Mouse (Mus musculus): Measurements from ENCODE around the gene Cbfa2t3. TPM values are rescaled to one million over a fixed set of nuclear protein-coding genes. Genes with fewer than 3 reads are reported as not detected.

Gene Cbfa2t3
- polyA plus RNA-seq, 1 experiment from 2014 or later, result 1.8 TPM

DNA sequence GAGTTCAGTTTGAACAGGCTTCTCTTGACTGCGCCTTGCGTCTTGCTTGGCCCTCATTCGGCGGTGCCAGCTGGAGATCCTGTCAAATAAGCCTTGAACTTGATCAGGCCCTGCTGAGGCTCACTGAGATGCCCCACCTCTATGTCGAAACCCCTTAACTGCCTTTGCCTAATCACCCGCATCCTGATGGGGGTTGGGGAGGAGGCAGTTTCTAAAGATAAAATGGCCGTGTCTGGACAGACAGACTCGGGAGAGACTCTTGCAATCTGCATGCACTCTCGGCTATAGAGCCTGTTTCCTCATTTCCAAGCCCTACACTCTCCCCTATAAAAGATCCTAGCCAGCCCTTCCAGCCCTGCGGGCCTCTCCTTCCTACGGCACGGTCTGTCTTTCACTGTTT lies 105.7 kb downstream of the Cbfa2t3 start:
- Histone ChIP-seq H3K9me3 (ENCODE audit: control insufficient read depth, low read length) (no peaks in the 10 kb centered on the region), H3K9ac (ENCODE audit: low read length) (no peak overlapping the region), H3K27me3 (ENCODE audit: control insufficient read depth, insufficient read depth, low read length) (no peaks in the 10 kb centered on the region), H3K4me2 (replicated peaks; ENCODE audit: low read depth) (no peak overlapping the region), H3K27ac (replicated peaks) (no peak overlapping the region), H3K4me1 (replicated peaks; ENCODE audit: control insufficient read depth, insufficient read depth) (no peaks in the 10 kb centered on the region), H3K4me3 (ENCODE audit: low read depth, low read length) (no peak overlapping the region), H3K36me3 (ENCODE audit: control insufficient read depth, insufficient read depth, low read length) (no peaks in the 10 kb centered on the region)
- DNase-seq (ENCODE audit: low spot score) (no peak), ATAC-seq (ENCODE audit: low FRiP score, low TSS enrichment) (no peak)
- TF ChIP-seq EP300 (optimal IDR thresholded peaks at IDR 0.05) (no peak), CTCF (IDR thresholded peaks at IDR 0.05; ENCODE audit: low read depth) (no peak)
- WGBS, result 76% methylated on average over 12 of the region's 12 CpGs

DNA sequence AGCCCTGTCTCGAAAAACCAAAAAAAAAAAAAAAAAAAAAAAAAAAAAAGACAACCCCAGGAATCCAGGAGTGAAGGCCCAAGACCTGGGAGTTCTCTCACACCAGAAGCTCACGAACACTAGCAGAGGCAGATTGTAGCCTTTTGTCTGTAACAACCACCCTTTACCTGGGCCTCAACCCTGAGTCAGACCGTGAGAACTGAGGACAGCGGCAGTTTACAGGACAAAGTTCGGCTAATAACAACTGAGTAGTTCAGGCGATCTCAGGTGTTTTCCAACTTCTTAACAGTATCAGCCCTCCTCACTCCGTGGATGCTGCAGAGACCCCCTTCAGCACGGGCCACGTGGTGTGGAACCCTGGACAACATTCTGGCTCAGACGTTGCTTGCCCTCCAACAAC lies 112.2 kb downstream of the Cbfa2t3 start:
- Histone ChIP-seq H3K4me3 (ENCODE audit: low read depth, low read length) (no peak overlapping the region), H3K9ac (ENCODE audit: low read length) (no peak overlapping the region), H3K9me3 (ENCODE audit: control insufficient read depth, low read length) (no peaks in the 10 kb centered on the region), H3K27me3 (ENCODE audit: control insufficient read depth, insufficient read depth, low read length) (no peaks in the 10 kb centered on the region), H3K4me1 (replicated peaks; ENCODE audit: control insufficient read depth, insufficient read depth) (no peaks in the 10 kb centered on the region), H3K36me3 (ENCODE audit: control insufficient read depth, insufficient read depth, low read length) (no peaks in the 10 kb centered on the region), H3K4me2 (replicated peaks; ENCODE audit: low read depth) (no peak overlapping the region), H3K27ac (replicated peaks) (no peak overlapping the region)
- ATAC-seq (ENCODE audit: low FRiP score, low TSS enrichment) (peak; percentile 47), DNase-seq (ENCODE audit: low spot score) (peak; percentile 67)
- 74% methylated on average over 10 of the region's 10 CpGs for WGBS
- TF ChIP-seq EP300 (optimal IDR thresholded peaks at IDR 0.05) (no peak), CTCF (IDR thresholded peaks at IDR 0.05; ENCODE audit: low read depth) (no peak)

DNA sequence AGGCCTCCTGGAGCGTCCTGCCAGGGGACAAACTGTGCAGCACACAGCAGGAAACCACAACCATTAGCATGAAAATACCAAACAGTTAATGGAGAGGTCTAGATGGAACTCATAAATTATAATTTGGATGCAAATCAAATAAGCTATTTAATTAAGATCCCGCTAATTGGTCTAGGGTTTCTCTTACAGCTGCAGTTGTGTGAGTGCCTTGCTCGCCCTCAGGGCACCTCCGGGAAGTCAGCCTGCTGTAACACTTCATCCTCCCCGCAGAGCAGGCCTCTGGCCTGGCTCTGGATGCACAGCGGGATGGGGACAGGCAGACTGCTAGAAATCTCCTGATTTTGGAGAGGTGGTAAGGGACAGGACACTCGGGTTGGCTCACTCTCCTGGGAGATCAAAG lies 112.7 kb downstream of the Cbfa2t3 start:
- H3K4me3 ChIP-seq (ENCODE audit: low read depth, low read length), result no peak overlapping the region
- H3K4me1 ChIP-seq (replicated peaks; ENCODE audit: control insufficient read depth, insufficient read depth), result no peaks in the 10 kb centered on the region
- WGBS, result 78% methylated on average over 7 of the region's 7 CpGs
- peak overlapping the region; percentile 80 for H3K27ac ChIP-seq (replicated peaks)
- H3K27me3 ChIP-seq (ENCODE audit: control insufficient read depth, insufficient read depth, low read length), result no peaks in the 10 kb centered on the region
- H3K36me3 ChIP-seq (ENCODE audit: control insufficient read depth, insufficient read depth, low read length), result no peaks in the 10 kb centered on the region
- H3K4me2 ChIP-seq (replicated peaks; ENCODE audit: low read depth), result no peak overlapping the region
- no peak overlapping the region for H3K9ac ChIP-seq (ENCODE audit: low read length)
- no peak for DNase-seq (ENCODE audit: low spot score)
- no peak for TF ChIP-seq EP300 (optimal IDR thresholded peaks at IDR 0.05)
- no peak for TF ChIP-seq CTCF (IDR thresholded peaks at IDR 0.05; ENCODE audit: low read depth)
- H3K9me3 ChIP-seq (ENCODE audit: control insufficient read depth, low read length), result no peaks in the 10 kb centered on the region
- no peak for ATAC-seq (ENCODE audit: low FRiP score, low TSS enrichment)

DNA sequence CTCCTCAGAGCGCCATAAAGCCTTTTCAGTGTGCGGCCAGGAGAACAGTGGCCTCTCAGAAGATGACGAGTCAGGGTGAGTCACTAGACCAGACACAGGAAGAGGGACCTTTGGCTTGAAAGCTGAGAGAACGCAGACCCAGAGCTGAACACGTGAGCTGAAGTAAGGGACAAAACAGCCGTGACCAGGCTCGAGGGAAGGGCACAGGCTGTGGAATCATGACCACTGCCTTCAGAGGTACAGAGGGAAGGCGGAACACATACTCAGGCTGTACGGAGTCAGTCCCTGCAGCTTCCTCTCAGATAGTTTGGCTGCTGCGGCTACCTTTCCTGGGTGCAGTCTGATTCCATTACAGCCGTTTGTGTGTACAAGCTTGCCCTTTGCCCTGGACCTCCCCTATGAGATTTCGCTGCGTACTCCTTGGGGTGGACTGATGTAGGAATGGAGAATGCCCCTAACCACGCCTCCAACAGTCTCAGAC lies 113.5 kb downstream of the Cbfa2t3 start:
- H3K27ac ChIP-seq (replicated peaks), result peak overlapping the region; percentile 80
- peak; percentile 70 for ATAC-seq (ENCODE audit: low FRiP score, low TSS enrichment)

DNA sequence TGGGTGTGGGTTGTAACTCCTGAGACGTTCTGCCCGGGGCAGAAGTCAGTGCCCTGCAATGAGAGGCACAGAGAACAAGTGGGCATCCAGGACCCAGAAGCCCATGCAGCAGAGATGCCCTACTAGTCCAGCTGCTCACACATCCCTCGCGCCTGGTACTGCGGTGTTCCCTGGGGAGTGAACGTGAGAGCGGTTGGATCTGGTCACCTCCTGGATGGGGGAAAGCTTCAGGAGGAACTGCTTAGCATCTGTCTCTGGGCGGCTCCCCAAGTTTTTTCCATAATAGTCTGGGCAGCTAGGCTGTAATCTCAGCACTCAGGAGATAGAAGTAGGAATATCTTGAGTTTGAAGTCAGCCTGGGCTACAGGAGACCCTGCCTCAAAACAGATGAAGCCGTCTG lies 113.9 kb downstream of the Cbfa2t3 start:
- no peak for DNase-seq (ENCODE audit: low spot score)
- no peaks in the 10 kb centered on the region for H3K27me3 ChIP-seq (ENCODE audit: control insufficient read depth, insufficient read depth, low read length)
- no peak overlapping the region for H3K9ac ChIP-seq (ENCODE audit: low read length)
- H3K4me1 ChIP-seq (replicated peaks; ENCODE audit: control insufficient read depth, insufficient read depth), result no peaks in the 10 kb centered on the region
- TF ChIP-seq EP300 (optimal IDR thresholded peaks at IDR 0.05) (no peak), CTCF (IDR thresholded peaks at IDR 0.05; ENCODE audit: low read depth) (no peak)
- H3K4me3 ChIP-seq (ENCODE audit: low read depth, low read length), result no peak overlapping the region
- H3K27ac ChIP-seq (replicated peaks), result peak overlapping the region; percentile 80
- H3K4me2 ChIP-seq (replicated peaks; ENCODE audit: low read depth), result no peak overlapping the region
- no peaks in the 10 kb centered on the region for H3K9me3 ChIP-seq (ENCODE audit: control insufficient read depth, low read length)
- 78% methylated on average over 9 of the region's 9 CpGs for WGBS
- no peaks in the 10 kb centered on the region for H3K36me3 ChIP-seq (ENCODE audit: control insufficient read depth, insufficient read depth, low read length)
- ATAC-seq (ENCODE audit: low FRiP score, low TSS enrichment), result no peak

More for the DNA sequence above, 113.5 kb downstream of the Cbfa2t3 start:
- no peak overlapping the region for H3K9ac ChIP-seq (ENCODE audit: low read length)
- H3K9me3 ChIP-seq (ENCODE audit: control insufficient read depth, low read length), result no peaks in the 10 kb centered on the region
- H3K4me2 ChIP-seq (replicated peaks; ENCODE audit: low read depth), result no peak overlapping the region
- H3K4me1 ChIP-seq (replicated peaks; ENCODE audit: control insufficient read depth, insufficient read depth), result no peaks in the 10 kb centered on the region
- H3K36me3 ChIP-seq (ENCODE audit: control insufficient read depth, insufficient read depth, low read length), result no peaks in the 10 kb centered on the region
- H3K4me3 ChIP-seq (ENCODE audit: low read depth, low read length), result no peak overlapping the region
- peak; percentile 75 for DNase-seq (ENCODE audit: low spot score)
- 33% methylated on average over 14 of the region's 14 CpGs for WGBS
- TF ChIP-seq CTCF (IDR thresholded peaks at IDR 0.05; ENCODE audit: low read depth) (no peak), EP300 (optimal IDR thresholded peaks at IDR 0.05) (no peak)
- H3K27me3 ChIP-seq (ENCODE audit: control insufficient read depth, insufficient read depth, low read length), result no peaks in the 10 kb centered on the region

DNA sequence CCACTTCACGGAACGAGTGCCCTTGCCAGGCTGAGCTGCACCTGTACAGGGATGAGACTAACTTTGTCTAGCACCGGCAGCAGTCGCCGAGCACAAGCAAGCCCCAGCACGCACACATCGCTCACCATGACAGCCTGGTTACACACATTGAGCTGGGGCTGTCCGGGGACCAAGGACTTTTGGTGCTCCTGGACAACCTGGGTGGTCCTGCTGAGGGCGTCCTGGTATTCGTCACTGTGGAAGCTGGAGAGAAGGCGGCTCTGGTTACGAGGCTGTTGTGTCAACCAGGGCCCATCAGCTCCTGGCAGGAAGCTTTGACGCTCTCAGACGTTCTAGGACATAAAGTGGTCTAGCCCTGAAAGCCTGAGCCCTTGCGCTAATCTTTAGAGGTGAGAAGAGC lies 118.0 kb downstream of the Cbfa2t3 start:
- Histone ChIP-seq H3K27ac (replicated peaks) (no peak overlapping the region), H3K4me2 (replicated peaks; ENCODE audit: low read depth) (no peak overlapping the region), H3K9ac (ENCODE audit: low read length) (no peak overlapping the region), H3K4me1 (replicated peaks; ENCODE audit: control insufficient read depth, insufficient read depth) (peaks cover 3% of the 10 kb centered on the region; the same call in 1 of the 2 replicates), H3K4me3 (ENCODE audit: low read depth, low read length) (no peak overlapping the region), H3K36me3 (ENCODE audit: control insufficient read depth, insufficient read depth, low read length) (no peaks in the 10 kb centered on the region), H3K27me3 (ENCODE audit: control insufficient read depth, insufficient read depth, low read length) (no peaks in the 10 kb centered on the region), H3K9me3 (ENCODE audit: control insufficient read depth, low read length) (no peaks in the 10 kb centered on the region)
- 23% methylated on average over 14 of the region's 15 CpGs for WGBS
- ATAC-seq (ENCODE audit: low FRiP score, low TSS enrichment), result no peak
- DNase-seq (ENCODE audit: low spot score), result no peak
- TF ChIP-seq CTCF (IDR thresholded peaks at IDR 0.05; ENCODE audit: low read depth) (no peak), EP300 (optimal IDR thresholded peaks at IDR 0.05) (no peak)

Measured in stomach, postnatal 0 days (tissue).